Mouse (Mus musculus): ENCODE measurements around the gene Lrrc73. TPM values are rescaled to one million over a fixed set of nuclear protein-coding genes. Genes with fewer than 3 reads are reported as not detected.

Lrrc73 gene
- polyA plus RNA-seq (2015; fragmentation: Nextera tagmentation; extraction: Ambion mirVana), result 24.2 and 26.1 TPM in 2 replicates

DNA sequence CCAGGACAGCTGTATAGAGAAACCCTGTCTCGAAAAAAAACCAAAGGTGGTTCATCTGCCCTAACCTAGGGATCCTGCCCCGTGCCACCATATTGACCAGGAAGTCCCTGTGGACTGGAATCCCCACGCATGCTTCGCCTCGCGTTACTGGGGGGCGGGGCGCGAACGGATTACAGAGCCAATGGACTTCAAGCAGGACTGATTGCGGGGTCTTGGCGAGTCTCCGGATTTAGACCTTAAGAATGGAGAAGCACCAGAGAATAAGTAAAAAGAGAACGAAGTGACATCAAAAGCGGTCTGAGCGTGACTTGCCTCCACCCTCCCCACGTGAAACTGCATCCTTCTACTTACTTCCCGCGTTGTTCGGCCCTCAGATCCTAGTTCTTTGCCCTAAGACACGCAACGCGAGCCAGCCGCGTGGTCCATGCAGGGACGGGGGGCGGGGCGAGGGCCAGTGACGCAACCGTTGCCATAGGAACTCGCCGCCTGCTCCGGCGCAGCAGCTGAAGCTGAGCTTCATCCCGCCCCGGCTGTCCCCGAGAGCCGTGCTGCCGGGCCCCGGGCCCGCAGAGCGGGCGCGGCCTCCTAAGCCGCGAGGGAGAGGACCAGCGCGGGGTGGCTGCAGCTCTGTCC, at the start of gene Lrrc73:
TSS of gene Lrrc73 (plus strand) at position 80 of the 633 bp plus-strand sequence.

DNA sequence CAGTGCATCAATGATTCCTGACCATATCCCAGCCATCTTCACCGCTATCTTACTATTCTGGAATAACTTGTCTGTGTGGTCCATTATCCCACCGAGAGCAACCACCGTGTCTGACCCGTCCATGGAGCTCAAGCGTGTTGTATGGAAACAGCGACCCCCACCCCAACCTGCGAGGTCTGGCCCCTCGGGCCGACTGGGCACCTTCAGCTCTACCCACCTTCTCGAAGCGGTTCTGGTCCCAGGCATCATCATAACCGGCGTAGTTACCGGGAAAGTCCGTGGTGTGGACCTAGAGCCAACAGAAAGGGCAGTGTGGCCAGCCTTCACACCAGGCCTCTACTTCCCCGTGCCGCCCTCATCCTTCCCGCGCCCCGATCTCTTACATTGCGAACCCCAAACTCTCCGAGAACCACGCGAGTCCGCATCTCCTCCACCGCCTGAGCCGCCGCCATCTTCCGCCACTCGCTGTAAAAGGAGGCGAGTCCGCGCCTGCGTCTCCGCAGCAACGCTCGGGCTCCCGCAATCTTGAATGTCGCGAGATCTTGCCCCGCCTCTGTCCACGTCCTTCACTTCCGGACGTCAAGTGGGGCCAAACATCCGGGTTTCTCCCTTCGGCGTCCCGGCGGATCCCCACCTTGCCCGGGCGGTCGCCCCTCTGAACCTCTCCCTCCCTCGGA, 5.7 kb upstream of the Lrrc73 start, which contains the start of the genes Polr1c and Yipf3:
TSS of gene Polr1c (minus strand) at position 543 of the 677 bp plus-strand sequence.
TSS of gene Yipf3 (plus strand) at position 569 of the 677 bp plus-strand sequence.

GRCm38 (mm10) chr17:46282483-46283123, 29.3 kb downstream of the Lrrc73 start, which contains the start of gene Tjap1:
TSS of gene Tjap1 (minus strand) at chr17:46283026.

DNA sequence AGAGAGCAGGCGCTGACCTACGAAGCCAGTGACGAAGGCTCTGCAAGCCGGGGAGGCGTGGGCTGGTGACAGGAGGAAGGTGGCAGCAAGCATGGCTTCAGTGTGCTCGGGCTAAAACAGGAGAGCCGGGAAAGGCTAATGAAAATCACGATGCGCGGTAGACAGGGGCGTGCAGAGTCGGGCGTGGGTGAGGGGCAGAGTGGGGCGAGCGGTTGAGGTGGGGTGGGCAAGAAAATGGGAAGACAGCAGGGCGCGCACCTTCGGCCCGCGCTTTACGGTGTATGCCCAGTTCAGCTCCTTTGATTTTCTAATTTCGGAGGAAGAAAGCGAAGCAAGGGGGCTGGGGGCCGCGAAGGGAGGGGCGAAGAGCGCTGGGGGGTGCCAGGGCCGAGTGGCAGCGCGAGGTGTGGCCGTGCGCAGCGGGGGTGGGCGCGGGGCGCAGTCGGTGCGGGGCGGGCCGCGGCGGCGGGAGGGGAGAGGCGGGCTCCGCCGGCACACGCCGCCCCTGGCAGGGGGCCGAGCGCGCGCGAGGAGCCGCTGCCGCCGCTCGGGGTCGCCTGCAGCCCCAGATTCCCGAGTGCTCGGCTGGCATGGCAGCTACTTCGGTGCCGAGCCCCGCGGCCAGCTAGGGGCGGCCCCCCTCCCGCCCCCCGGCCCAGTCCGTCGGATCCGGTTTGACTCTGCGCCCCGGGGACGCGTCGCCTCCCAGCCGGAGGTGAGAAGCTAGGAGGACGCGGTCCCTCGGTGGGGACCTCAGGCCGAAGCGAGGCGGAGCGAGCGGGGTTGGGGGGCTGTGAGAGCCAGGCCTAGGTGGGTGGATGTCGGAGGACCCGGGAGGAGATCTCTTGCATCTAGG, 44.3 kb downstream of the Lrrc73 start, which contains the start of gene Dlk2:
TSS of gene Dlk2 (plus strand) at position 58 of the 856 bp plus-strand sequence.

MicroRNAs within 50 kb of the gene (microRNA counts, 519-probe panel; counts per million panel counts)
- microRNA mmu-miR-693-3p (40.5 counts per million), microRNA mmu-miR-693-5p (40.5 counts per million)

Small RNA genes within 50 kb of the gene (microRNA-seq; reads per million reads assigned to microRNA genes)
- gene Mir693, result not detected

Other genes starting within 250 kb of the Lrrc73 start
- 4.1 TPM in 2 replicates for gene Vegfa, start 221.2 kb upstream of the Lrrc73 start, polyA plus RNA-seq (2015; fragmentation: Nextera tagmentation; extraction: Ambion mirVana)
- gene Mrps18a, start 142.5 kb upstream of the Lrrc73 start, polyA plus RNA-seq (2015; fragmentation: Nextera tagmentation; extraction: Ambion mirVana), result 154 and 170 TPM in 2 replicates
- 68.4 and 71.7 TPM in 2 replicates for gene Rsph9, start 109.3 kb upstream of the Lrrc73 start, polyA plus RNA-seq (2015; fragmentation: Nextera tagmentation; extraction: Ambion mirVana)
- gene Mad2l1bp, start 100.0 kb upstream of the Lrrc73 start, polyA plus RNA-seq (2015; fragmentation: Nextera tagmentation; extraction: Ambion mirVana), result 19.2 and 19.4 TPM in 2 replicates
- 24.7 and 30.6 TPM in 2 replicates for gene Gtpbp2, start 92.5 kb upstream of the Lrrc73 start, polyA plus RNA-seq (2015; fragmentation: Nextera tagmentation; extraction: Ambion mirVana)
- 5.2 and 5.6 TPM in 2 replicates for gene Polh, start 50.9 kb upstream of the Lrrc73 start, polyA plus RNA-seq (2015; fragmentation: Nextera tagmentation; extraction: Ambion mirVana)
- gene Xpo5, start 50.7 kb upstream of the Lrrc73 start, polyA plus RNA-seq (2015; fragmentation: Nextera tagmentation; extraction: Ambion mirVana), result 20.0 and 21.7 TPM in 2 replicates
- gene Polr1c, start 5.5 kb upstream of the Lrrc73 start, polyA plus RNA-seq (2015; fragmentation: Nextera tagmentation; extraction: Ambion mirVana), result 62.8 and 66.8 TPM in 2 replicates
- 84.4 and 99.9 TPM in 2 replicates for gene Yipf3, start 5.5 kb upstream of the Lrrc73 start, polyA plus RNA-seq (2015; fragmentation: Nextera tagmentation; extraction: Ambion mirVana)
- 17.5 and 21.4 TPM in 2 replicates for gene Tjap1, start 29.5 kb downstream of the Lrrc73 start, polyA plus RNA-seq (2015; fragmentation: Nextera tagmentation; extraction: Ambion mirVana)
- gene Dlk2, start 43.9 kb downstream of the Lrrc73 start, polyA plus RNA-seq (2015; fragmentation: Nextera tagmentation; extraction: Ambion mirVana), result 27.2 and 32.3 TPM in 2 replicates
- gene Abcc10, start 74.8 kb downstream of the Lrrc73 start, polyA plus RNA-seq (2015; fragmentation: Nextera tagmentation; extraction: Ambion mirVana), result 6.6 and 8.2 TPM in 2 replicates
- gene Zfp318, start 130.2 kb downstream of the Lrrc73 start, polyA plus RNA-seq (2015; fragmentation: Nextera tagmentation; extraction: Ambion mirVana), result 24.5 and 28.1 TPM in 2 replicates
- 0.50 and 1.1 TPM in 2 replicates for gene Crip3, start 175.4 kb downstream of the Lrrc73 start, polyA plus RNA-seq (2015; fragmentation: Nextera tagmentation; extraction: Ambion mirVana)
- 0.32 TPM in 1 of 2 replicates, not detected in the other for gene Slc22a7, start 184.9 kb downstream of the Lrrc73 start, polyA plus RNA-seq (2015; fragmentation: Nextera tagmentation; extraction: Ambion mirVana)
- gene Ttbk1, start 234.1 kb downstream of the Lrrc73 start, polyA plus RNA-seq (2015; fragmentation: Nextera tagmentation; extraction: Ambion mirVana), result 7.8 and 8.7 TPM in 2 replicates
- 12.4 and 15.1 TPM in 2 replicates for gene Dnph1, start 243.2 kb downstream of the Lrrc73 start, polyA plus RNA-seq (2015; fragmentation: Nextera tagmentation; extraction: Ambion mirVana)

All from neural tube, postnatal 0 days (tissue).